Mouse (Mus musculus) layer of hippocampus, postnatal 14 days (tissue): ENCODE data around the gene Ehhadh. TPM values are rescaled to one million over a fixed set of nuclear protein-coding genes. Genes with fewer than 3 reads are reported as not detected.
"Not testable (repeated sequence)": the region's sequence is repeated elsewhere in the genome, so short reads cannot be mapped to it uniquely, and the experiment has no call there.

Source experiments
- DNase-seq, 2 experiments: peaks; one replicate each; pipeline ENCODE4 v3.0.0; 2021 to 2022; ENCODE audit warnings: low spot score in 2 of 2, mixed read lengths in 1 of 2
- long read RNA-seq, 2 experiments: library from polyadenylated mRNA; stranded (forward); transcript quantifications; one replicate each; pipeline ENCODE4 v2.0.0; 2021
- total RNA-seq, 2 experiments: library from RNA; stranded (reverse); gene quantifications; 2 replicates each; pipeline ENCODE4 v1.2.3; 2021

Gene Ehhadh
- 1 to 10 TPM; 1.3 to 1.7 TPM for total RNA-seq
- long read RNA-seq, experiment 1, partial matches to known transcripts: 0 of 4 reads
- long read RNA-seq, experiment 1, other reads (novel, unspliced or antisense): 1 of 4 reads
- long read RNA-seq, experiment 2, partial matches to known transcripts: 0 of 1 reads
- long read RNA-seq, experiment 2, other reads (novel, unspliced or antisense): 1 of 1 reads

- DNase-seq: peak; percentile 7 to 13
These were observed at the start of gene Ehhadh for GRCm38 (mm10) chr16:21787516-21788353. Gene Ehhadh (minus strand): TSS chr16:21787807.

GRCm38 (mm10) chr16:21836311-21837072, 48.9 kb upstream of the Ehhadh start:
- peak in 1 of 2 experiments; percentile 64 for DNase-seq

- no peak for DNase-seq
These were observed 48.0 kb upstream of the Ehhadh start for GRCm38 (mm10) chr16:21835584-21835931.

DNA sequence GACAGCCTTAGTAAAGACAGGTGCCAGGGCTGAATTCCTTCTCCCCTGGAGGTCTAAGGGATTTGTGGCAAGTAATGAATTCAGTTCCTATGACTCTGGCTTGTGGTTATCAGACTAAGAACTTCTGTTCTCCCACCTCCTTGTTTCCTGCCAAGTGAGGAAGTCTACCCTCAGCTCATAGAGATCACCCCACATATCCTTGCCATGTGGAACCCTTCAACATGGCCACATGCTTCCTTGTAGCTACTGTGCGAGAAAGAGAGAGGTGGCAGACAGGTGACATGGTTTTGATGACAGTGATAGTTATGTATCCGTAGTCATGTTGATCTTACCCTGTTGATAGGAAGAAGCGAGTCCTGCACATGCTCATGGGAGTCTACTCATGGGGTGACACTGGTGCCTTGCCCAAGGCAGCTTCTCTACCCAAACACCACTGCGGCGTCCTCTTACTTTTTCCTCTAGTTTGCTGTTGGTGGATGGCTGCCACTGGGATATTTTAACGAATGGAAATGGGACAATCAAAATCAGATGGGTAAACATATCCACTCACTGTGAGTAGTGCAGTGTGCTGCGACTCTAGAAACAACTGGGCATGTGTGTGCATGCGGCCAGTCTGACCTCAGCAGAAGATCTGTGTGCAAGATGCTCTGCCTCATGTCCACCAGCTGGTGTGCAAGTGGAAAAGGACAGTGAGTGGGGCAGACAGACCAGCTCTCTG, 47.4 kb upstream of the Ehhadh start:
- no peak for DNase-seq

- no peak for DNase-seq
These were observed 46.4 kb upstream of the Ehhadh start for GRCm38 (mm10) chr16:21833970-21834369.

DNA sequence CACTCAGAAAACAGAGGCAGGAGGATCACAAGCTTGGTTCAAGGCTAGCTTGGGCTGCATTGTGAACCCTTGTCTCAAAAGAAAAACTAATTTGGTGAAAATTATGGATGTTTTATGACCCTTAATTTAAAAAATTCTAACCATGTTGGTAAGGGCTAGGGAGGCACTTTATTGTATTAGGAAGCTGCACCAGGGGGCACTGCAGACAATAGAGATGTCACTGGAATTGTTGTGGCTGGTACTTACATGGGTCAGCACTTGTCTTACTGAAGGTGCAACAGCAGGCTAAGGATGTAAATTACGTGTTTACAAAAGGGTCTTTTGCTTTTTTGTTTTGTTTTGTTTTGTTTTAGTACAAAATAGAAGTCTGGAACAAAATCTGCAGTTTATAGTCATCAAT, 45.9 kb upstream of the Ehhadh start:
- DNase-seq: no peak

GRCm38 (mm10) chr16:21831764-21832163, 44.2 kb upstream of the Ehhadh start:
- DNase-seq: no peak

DNA sequence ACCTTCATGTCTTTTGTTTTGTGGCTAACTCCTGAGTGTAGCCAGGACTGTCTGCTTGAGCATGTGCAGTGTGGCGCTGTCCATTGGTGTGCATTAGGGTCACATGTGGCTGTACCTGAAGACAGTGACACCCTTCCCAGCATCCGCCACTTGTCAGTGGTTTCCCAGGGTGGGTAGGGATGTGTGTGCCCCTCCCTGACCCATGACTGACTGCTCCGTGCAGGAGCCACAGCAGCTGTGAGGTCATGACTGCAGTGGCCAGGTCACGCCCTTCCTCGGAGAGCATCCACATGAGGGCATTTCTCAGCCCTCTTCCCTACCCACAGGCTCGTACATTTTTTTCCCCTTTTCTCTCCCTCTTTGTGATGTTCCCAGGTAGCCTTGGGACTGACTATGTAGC, 43.2 kb upstream of the Ehhadh start:
- DNase-seq: no peak

DNA sequence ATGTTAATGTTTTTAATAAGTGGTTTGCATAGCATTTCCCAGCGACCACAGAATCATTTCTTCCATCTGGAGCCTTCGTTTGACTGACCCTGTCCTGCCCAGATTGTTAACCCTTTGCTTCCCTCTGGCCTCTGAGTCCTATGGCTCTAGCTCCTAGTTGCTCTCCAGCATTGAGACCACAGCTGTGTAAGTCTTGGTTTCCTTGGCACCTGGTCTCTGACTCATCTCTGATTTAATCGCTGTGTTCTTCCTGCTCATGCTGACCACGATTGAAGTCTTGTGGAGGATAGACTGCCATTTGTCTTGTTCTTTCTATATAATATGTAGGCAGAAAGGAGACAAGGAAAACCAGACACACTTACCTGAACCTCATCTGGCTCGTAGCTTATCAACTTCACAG, 42.1 kb upstream of the Ehhadh start:
- DNase-seq: no peak

DNA sequence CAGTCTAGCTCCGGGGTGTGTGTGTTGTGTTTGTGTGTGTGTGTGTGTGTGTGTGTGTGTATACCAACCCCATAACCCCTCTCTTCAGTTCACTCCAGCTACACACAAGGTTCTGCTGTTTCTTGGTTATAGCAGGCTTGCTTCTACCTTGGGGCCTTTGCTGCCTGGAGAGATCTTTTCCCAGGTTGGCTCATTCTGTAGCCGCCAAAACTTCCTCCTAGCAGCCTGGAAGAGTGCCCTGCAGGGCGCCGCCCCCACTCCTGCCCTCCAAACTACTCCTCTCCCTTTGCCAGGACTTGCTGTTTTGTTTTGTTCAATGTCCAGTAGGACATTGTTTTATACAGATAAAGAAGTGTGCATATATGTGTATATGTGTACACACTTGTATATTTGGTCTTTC, 40.0 kb upstream of the Ehhadh start:
- no peak for DNase-seq

DNA sequence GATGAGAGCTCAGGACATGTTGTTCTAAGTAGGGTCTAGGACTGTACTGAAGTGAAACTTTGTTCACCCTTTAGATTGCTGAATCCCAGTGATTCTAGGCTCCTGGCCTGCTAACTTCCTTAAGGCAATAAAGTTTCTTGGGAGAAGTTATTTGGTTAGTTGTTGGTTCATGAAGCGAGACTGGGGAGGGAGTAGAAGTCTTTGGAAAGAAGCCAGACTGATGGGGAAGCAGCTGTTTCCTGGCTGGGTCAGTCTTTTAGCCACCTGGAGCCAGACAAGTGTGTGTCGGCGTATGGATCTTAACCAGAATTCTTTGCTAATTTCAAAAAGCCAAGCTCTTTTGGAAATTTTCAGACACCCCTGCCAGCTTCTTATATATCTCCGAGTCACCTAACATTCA, 39.5 kb upstream of the Ehhadh start:
- peak in 1 of 2 experiments; percentile 25 for DNase-seq

- DNase-seq: no peak
These were observed 38.0 kb upstream of the Ehhadh start for GRCm38 (mm10) chr16:21825612-21826031.

DNA sequence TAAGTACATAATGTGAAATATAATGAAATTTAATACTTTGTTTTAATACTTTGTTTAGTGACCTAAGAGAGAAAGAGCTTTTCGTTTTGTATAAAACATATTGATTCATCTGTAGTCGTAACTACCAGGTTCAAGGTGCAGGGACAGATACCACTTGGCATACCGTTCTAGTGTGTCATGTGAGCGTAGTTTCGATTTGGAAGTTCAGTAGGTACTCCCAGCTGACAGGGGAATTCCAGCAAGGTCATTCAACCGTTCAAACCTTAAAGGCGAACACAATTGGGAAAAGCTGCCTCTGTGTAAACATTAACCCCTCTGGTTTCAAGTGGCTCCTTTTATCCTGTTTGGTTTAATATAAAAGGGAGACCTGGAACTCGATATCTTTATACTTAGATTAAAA, 31.0 kb upstream of the Ehhadh start:
- no peak for DNase-seq

DNA sequence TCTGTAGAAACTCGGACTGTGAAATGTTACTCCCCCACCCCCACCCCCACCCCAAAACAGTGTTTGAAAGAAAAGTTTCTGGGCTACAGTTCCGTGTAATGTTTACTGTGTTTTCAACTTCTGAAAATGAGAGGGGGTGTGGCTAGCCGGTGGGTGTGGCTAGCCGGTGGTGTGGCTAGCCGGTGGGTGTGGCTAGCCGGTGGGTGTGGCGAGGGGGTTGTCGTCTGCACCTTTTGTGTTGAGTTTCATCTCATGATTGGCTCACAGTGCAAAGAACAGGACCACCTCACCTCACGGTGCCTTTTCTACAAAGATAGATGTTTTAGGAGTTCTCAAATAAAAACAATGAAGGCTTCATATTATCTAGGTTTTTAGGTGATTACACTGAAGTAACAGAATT, 30.5 kb upstream of the Ehhadh start:
- DNase-seq: no peak

GRCm38 (mm10) chr16:21815669-21816010, 28.0 kb upstream of the Ehhadh start:
- DNase-seq: no peak

DNA sequence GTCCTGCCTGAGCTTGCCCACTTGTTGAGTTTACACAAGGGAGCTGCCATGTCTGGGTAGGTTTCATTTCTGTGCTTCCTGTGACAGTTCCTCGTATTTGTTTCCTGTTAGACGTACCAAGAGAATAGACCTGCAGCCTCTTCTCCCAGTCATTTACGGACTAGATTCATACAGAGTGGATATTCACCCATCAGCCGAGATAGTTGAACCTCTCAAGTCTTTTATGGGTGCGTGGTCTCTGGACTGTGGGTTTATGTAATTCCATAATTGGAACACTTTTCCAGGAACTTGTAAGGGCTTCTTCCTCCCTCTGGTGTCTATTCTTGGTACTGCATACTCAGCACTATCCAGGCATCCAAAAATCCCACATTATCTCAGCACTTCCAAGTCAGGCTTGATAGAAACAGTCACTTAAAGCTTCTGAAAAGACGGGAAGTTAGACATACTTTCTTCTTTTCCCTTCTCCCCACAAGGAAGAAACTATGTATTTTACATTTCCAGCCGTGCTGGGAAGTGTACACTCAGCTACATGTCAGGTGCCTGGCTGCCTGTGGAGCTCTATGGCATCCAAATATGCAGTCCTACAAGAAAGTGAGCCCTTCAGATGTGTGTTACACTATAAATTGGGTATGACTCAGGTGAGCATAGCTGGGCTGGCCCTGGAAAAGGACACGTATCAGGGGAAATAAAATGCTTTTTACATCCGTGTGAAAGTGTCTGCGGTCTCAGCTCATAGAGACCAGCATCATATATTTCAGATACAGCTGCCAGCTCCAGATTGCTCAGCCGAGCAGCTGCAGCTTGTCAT, 27.5 kb upstream of the Ehhadh start:
- peak; percentile 39 to 75 for DNase-seq

DNA sequence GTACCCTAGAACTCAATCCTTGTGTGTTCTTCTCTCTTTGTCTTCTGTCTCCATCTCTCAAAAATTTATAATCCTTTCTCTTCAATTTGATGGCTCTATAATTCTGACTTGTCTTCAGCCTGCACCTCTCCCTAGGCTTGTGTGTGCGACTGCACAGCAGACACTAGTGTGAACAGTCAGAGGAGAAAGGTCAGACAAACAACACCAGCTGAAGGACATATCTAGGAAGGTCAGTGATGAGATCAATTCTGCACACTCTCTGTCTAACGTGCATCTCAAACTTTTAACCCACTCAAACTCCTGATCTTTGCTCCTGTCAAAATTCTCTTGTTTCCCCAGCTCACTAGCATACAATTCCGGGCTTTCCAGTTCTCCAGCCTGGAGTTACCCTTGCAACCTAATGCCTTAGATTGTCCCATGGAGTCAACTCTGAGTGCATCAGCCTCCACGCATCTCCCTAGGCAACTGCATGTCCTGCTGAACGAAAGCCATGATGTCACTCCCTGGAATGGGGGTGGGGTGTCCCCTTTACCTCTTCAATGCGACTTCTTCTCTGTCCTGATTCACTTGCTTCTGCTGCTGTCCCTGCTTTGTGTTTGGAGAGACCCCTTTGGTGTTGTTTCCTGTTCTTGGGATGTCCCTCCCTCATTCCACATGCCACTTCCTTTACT, 25.7 kb upstream of the Ehhadh start:
- DNase-seq: no peak

GRCm38 (mm10) chr16:21807786-21808185, 20.2 kb upstream of the Ehhadh start:
- not testable (repeated sequence) for DNase-seq

DNA sequence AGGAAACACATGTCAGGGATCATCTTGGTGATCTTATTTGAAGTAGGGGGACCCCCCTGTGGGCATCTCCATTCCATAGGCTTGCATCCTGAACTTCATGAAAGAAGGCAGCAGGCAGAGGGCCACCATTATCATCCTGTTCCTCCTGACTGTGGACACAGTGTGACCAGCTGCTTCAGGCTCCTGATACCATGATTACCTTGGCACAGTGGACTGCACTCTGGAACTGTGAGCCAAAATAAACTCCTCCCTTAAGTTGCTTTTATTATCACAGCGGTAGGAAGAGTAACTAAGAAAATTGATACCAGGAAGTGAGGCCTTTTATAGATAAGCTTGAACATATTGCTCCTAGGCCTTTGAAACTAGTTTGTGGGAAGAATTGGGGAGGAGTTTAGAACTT, 19.3 kb upstream of the Ehhadh start:
- no peak for DNase-seq

DNA sequence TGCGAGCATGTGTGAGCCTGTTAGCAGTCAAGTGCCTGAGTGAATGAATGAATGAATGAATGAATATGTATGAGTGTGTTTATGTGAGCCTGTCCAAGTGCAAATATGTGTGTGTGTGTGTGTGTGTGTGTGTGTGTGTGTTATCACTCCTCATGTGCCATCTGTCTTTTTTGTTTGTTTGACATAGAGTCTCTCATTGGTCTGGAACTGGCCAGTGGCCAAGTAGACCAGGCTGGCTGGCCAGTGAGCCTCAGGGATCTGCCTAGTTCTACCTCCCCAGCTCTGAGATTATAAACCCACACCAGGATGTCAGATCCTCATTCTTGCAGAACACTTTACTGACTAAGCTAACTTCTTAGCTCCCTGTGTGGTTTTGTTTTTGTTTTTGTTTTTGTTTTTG, 16.7 kb upstream of the Ehhadh start:
- DNase-seq: no peak
